Mouse (Mus musculus): ENCODE measurements around the gene Ahcyl2. TPM values are rescaled to one million over a fixed set of nuclear protein-coding genes. Genes with fewer than 3 reads are reported as not detected.
A peak's percentile ranks its signal among the peaks of the same experiment; 100 is the strongest.

Ahcyl2 gene
- polyA plus RNA-seq, 1 experiment from 2014 or later, result 18.0 TPM

DNA sequence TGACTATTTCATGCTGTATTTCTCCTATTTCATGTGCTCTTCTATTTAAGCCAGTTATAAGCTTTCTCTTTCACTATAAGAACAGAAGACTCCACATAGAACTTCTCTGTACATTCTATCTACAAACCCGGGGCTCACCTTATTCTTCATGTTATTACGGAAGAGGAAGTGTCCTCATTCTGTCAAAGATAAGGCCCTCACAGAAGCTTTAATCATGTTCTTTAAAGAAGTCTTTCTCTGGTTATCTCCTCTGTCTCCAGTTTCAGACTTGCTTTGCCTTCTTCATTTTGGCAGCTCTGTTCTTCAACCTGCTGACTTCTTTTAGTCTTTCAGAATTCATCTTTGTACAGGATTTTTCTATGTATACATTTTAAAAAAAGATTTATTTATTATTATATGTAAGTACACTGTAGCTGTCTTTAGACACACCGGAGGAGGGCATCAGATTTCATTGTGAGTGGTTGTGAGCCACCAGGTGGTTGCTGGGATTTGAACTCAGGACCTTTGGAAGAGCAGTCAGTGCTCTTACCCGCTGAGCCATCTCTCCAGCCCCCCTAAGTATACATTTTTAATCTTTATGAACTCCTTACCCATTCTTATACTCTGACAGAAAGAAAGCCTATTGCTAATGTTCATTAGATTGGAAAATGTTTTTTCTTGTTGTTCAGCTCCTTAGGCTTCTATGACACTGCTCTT lies 8.9 kb downstream of the Ahcyl2 start:
- Histone ChIP-seq H3K9me3 (ENCODE audit: control insufficient read depth, low read length) (no peaks in the 10 kb centered on the region), H3K4me3 (replicated peaks; ENCODE audit: low read depth, low read length) (no peak overlapping the region), H3K36me3 (ENCODE audit: control insufficient read depth, insufficient read depth, low read length) (no peaks in the 10 kb centered on the region), H3K4me2 (ENCODE audit: low read length) (no peak overlapping the region), H3K4me1 (ENCODE audit: control insufficient read depth, insufficient read depth, low read length) (0 out of 2 replicates have a peak, but pooled peaks cover 2% of the 10 kb centered on the region), H3K27ac (replicated peaks; ENCODE audit: low read depth, low read length) (no peak overlapping the region), H3K27me3 (ENCODE audit: control insufficient read depth, insufficient read depth, low read length) (no peaks in the 10 kb centered on the region), H3K9ac (replicated peaks; ENCODE audit: low read length) (no peak overlapping the region)
- ATAC-seq (ENCODE audit: low FRiP score, low TSS enrichment), result no peak
- no peak for DNase-seq
- WGBS, result 93% methylated on average over 4 of the region's 4 CpGs

DNA sequence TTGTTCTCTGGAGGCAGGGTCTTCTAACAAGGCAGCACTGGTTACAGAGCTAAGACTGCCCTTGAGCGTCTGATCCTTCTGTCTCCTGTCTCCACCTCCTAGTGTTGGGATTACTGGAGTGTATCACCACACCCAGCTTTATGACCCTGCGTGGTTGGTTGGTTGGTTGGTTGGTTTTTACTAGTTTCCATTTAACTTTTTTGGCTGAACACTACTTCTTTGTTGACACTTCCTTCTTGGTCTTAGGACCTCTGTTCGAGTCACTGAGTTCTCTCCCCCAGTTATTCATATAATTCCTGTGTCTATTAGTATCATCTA lies 9.4 kb downstream of the Ahcyl2 start:
- H3K4me1 ChIP-seq (ENCODE audit: control insufficient read depth, insufficient read depth, low read length), result 0 out of 2 replicates have a peak, but pooled peaks cover 2% of the 10 kb centered on the region
- 76% methylated on average over 3 of the region's 3 CpGs for WGBS
- H3K36me3 ChIP-seq (ENCODE audit: control insufficient read depth, insufficient read depth, low read length), result no peaks in the 10 kb centered on the region
- no peak overlapping the region for H3K4me3 ChIP-seq (replicated peaks; ENCODE audit: low read depth, low read length)
- no peaks in the 10 kb centered on the region for H3K9me3 ChIP-seq (ENCODE audit: control insufficient read depth, low read length)
- ATAC-seq (ENCODE audit: low FRiP score, low TSS enrichment), result no peak
- H3K4me2 ChIP-seq (ENCODE audit: low read length), result no peak overlapping the region
- H3K27me3 ChIP-seq (ENCODE audit: control insufficient read depth, insufficient read depth, low read length), result no peaks in the 10 kb centered on the region
- no peak overlapping the region for H3K27ac ChIP-seq (replicated peaks; ENCODE audit: low read depth, low read length)
- H3K9ac ChIP-seq (replicated peaks; ENCODE audit: low read length), result no peak overlapping the region
- no peak for DNase-seq

DNA sequence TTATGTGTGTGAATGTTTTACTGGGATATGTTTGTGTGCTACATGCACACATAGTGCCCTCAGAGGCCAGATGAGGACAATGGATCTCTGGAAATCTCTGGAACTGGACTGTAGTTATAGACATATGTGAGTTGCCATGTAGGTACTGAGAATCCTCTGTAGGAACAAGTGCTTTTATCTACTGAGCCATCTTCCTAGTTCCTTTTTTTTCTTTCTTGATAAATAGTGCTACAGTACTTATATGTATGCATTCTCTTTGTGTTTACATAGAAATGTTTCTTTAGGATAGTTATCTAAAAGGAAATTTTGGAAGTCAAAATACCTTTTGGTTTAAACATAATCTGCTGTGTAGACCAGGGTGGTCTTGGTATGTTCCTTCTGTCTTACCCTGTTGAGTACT lies 12.3 kb downstream of the Ahcyl2 start:
- Histone ChIP-seq H3K27ac (replicated peaks; ENCODE audit: low read depth, low read length) (no peak overlapping the region), H3K27me3 (ENCODE audit: control insufficient read depth, insufficient read depth, low read length) (no peaks in the 10 kb centered on the region), H3K36me3 (ENCODE audit: control insufficient read depth, insufficient read depth, low read length) (no peaks in the 10 kb centered on the region), H3K4me3 (replicated peaks; ENCODE audit: low read depth, low read length) (no peak overlapping the region), H3K4me1 (ENCODE audit: control insufficient read depth, insufficient read depth, low read length) (0 out of 2 replicates have a peak, but pooled peaks cover 2% of the 10 kb centered on the region), H3K4me2 (ENCODE audit: low read length) (no peak overlapping the region), H3K9ac (replicated peaks; ENCODE audit: low read length) (no peak overlapping the region), H3K9me3 (ENCODE audit: control insufficient read depth, low read length) (no peaks in the 10 kb centered on the region)
- no peak for DNase-seq
- no peak for ATAC-seq (ENCODE audit: low FRiP score, low TSS enrichment)

DNA sequence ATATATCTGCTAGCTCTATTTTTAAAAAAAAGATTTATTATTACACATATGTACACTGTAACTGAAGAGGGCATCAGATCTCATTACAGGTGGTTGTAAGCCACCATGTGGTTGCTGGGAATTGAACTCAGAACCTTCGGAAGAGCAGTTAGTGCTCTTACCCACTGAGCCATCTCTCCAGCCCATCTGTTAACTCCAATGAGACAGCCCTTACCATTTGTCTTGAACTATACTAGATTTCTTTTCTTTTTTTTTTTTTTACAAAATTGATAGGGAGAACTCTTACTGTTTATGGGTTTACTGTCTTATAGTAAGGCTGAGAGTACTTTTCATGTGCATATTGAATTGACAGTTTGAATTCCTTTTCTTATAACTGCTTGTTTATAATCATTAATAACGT lies 12.8 kb downstream of the Ahcyl2 start:
- Histone ChIP-seq H3K36me3 (ENCODE audit: control insufficient read depth, insufficient read depth, low read length) (no peaks in the 10 kb centered on the region), H3K4me1 (ENCODE audit: control insufficient read depth, insufficient read depth, low read length) (0 out of 2 replicates have a peak, but pooled peaks cover 1% of the 10 kb centered on the region), H3K27me3 (ENCODE audit: control insufficient read depth, insufficient read depth, low read length) (no peaks in the 10 kb centered on the region), H3K9ac (replicated peaks; ENCODE audit: low read length) (no peak overlapping the region), H3K27ac (replicated peaks; ENCODE audit: low read depth, low read length) (no peak overlapping the region), H3K4me2 (ENCODE audit: low read length) (no peak overlapping the region), H3K9me3 (ENCODE audit: control insufficient read depth, low read length) (no peaks in the 10 kb centered on the region), H3K4me3 (replicated peaks; ENCODE audit: low read depth, low read length) (no peak overlapping the region)
- 99% methylated on average over 2 of the region's 2 CpGs for WGBS
- ATAC-seq (ENCODE audit: low FRiP score, low TSS enrichment) (no peak), DNase-seq (no peak)

DNA sequence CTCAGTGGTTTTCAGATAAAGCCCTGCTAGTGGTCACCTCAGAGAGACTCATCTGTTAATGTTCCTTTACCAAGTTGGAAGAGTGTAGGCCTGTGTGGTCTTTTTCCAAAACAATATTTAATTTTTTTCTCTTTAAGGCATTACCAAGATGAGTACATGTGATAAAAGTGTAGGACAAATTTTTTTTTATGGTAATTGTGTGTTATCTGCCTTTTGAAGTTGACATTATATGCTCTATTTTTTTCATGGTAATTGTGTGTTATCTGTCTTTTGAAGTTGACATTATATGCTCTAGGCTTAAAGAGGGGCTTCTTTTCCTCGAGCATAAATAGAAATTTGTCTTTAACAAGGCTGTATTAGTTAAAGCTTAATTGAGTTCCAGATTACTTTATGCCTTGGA lies 14.4 kb downstream of the Ahcyl2 start:
- Histone ChIP-seq H3K4me1 (ENCODE audit: control insufficient read depth, insufficient read depth, low read length) (no peaks in the 10 kb centered on the region), H3K4me3 (replicated peaks; ENCODE audit: low read depth, low read length) (no peak overlapping the region), H3K36me3 (ENCODE audit: control insufficient read depth, insufficient read depth, low read length) (no peaks in the 10 kb centered on the region), H3K4me2 (ENCODE audit: low read length) (no peak overlapping the region), H3K9ac (replicated peaks; ENCODE audit: low read length) (no peak overlapping the region), H3K9me3 (ENCODE audit: control insufficient read depth, low read length) (no peaks in the 10 kb centered on the region), H3K27me3 (ENCODE audit: control insufficient read depth, insufficient read depth, low read length) (no peaks in the 10 kb centered on the region), H3K27ac (replicated peaks; ENCODE audit: low read depth, low read length) (no peak overlapping the region)
- no peak for DNase-seq
- no peak for ATAC-seq (ENCODE audit: low FRiP score, low TSS enrichment)
- WGBS, result 61% methylated on average over 1 of the region's 1 CpGs

DNA sequence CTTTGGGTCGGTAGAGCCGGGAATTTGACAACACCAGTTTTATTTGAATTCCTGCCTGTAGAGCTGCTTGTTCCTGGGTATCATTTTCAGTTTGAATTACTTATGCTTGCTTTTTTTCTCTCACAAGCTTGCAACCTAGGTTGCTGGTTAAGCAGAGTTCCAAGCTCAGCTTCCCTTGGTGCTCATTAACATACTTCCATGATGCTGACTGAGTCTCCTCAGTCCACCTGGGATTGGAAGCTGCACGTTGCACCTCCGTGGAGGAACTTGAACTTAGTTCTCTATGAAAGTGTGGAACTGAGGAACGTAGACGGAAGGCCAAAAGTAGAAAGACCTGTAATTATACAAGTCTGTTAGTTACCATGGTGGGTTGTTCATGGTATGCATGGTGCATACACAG lies 16.1 kb downstream of the Ahcyl2 start:
- H3K9me3 ChIP-seq (ENCODE audit: control insufficient read depth, low read length), result no peaks in the 10 kb centered on the region
- no peaks in the 10 kb centered on the region for H3K36me3 ChIP-seq (ENCODE audit: control insufficient read depth, insufficient read depth, low read length)
- peaks cover 4% of the 10 kb centered on the region; the same call in 1 of the 2 replicates for H3K4me1 ChIP-seq (ENCODE audit: control insufficient read depth, insufficient read depth, low read length)
- no peak overlapping the region for H3K4me2 ChIP-seq (ENCODE audit: low read length)
- no peak overlapping the region for H3K27ac ChIP-seq (replicated peaks; ENCODE audit: low read depth, low read length)
- no peak overlapping the region for H3K4me3 ChIP-seq (replicated peaks; ENCODE audit: low read depth, low read length)
- no peak overlapping the region for H3K9ac ChIP-seq (replicated peaks; ENCODE audit: low read length)
- no peaks in the 10 kb centered on the region for H3K27me3 ChIP-seq (ENCODE audit: control insufficient read depth, insufficient read depth, low read length)
- WGBS, result 90% methylated on average over 6 of the region's 6 CpGs
- DNase-seq (no peak), ATAC-seq (ENCODE audit: low FRiP score, low TSS enrichment) (no peak)

DNA sequence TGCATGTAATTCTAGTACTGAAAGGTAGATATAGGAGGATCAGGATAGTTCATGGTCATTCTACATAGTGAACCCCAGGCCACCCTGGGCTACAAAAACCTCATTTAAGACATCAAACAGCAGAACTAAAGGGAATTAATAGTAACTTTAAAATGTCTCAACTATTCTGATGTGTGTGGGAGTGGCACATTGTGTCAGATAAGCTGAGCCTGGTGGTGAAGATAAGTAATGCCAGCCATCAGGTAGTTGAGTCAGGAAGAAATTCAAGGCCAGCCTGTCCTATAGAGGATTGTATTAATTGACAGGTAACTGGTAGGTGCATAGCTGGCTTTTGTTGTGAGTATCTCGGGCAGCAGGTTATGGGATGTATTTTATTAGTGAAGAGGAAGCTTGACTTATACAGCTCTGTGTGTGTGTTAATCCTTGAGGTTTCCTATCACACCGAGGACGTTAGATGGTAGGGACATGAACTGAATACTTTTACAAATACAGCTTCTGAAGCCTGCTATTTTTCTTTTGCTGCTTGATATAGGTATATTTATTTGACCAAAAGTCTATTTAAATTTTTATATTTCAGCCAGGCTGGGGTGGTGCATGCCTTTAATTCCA lies 16.7 kb downstream of the Ahcyl2 start:
- H3K4me3 ChIP-seq (replicated peaks; ENCODE audit: low read depth, low read length), result no peak overlapping the region
- H3K9me3 ChIP-seq (ENCODE audit: control insufficient read depth, low read length), result no peaks in the 10 kb centered on the region
- H3K9ac ChIP-seq (replicated peaks; ENCODE audit: low read length), result no peak overlapping the region
- no peak overlapping the region for H3K27ac ChIP-seq (replicated peaks; ENCODE audit: low read depth, low read length)
- H3K4me1 ChIP-seq (ENCODE audit: control insufficient read depth, insufficient read depth, low read length), result peaks cover 6% of the 10 kb centered on the region; the same call in 1 of the 2 replicates
- no peak overlapping the region for H3K4me2 ChIP-seq (ENCODE audit: low read length)
- H3K27me3 ChIP-seq (ENCODE audit: control insufficient read depth, insufficient read depth, low read length), result no peaks in the 10 kb centered on the region
- ATAC-seq (ENCODE audit: low FRiP score, low TSS enrichment) (no peak), DNase-seq (no peak)
- H3K36me3 ChIP-seq (ENCODE audit: control insufficient read depth, insufficient read depth, low read length), result no peaks in the 10 kb centered on the region
- 91% methylated on average over 3 of the region's 3 CpGs for WGBS

DNA sequence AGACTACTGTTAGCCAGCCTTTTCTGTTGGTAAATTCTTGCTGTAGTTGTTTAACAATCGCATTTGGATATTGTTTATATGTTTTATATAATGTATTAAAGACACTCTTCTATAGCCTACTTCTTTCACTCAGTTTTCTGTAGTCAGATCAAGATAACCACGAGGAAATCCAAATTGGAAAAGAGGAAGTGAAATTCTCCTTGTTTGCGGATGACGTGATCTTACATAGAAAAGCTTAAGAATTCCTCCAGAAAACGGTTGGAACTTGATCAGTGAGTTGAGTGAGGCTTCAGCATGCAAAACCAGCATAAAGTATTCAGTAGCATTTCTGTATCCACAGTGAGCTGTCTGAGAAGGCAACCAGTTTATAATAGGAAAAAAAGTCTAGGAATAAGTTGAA lies 17.9 kb downstream of the Ahcyl2 start:
- no peak overlapping the region for H3K4me3 ChIP-seq (replicated peaks; ENCODE audit: low read depth, low read length)
- ATAC-seq (ENCODE audit: low FRiP score, low TSS enrichment) (no peak), DNase-seq (no peak)
- H3K9ac ChIP-seq (replicated peaks; ENCODE audit: low read length), result no peak overlapping the region
- no peak overlapping the region for H3K4me2 ChIP-seq (ENCODE audit: low read length)
- H3K9me3 ChIP-seq (ENCODE audit: control insufficient read depth, low read length), result no peaks in the 10 kb centered on the region
- H3K27me3 ChIP-seq (ENCODE audit: control insufficient read depth, insufficient read depth, low read length), result no peaks in the 10 kb centered on the region
- H3K36me3 ChIP-seq (ENCODE audit: control insufficient read depth, insufficient read depth, low read length), result no peaks in the 10 kb centered on the region
- H3K4me1 ChIP-seq (ENCODE audit: control insufficient read depth, insufficient read depth, low read length), result peaks cover 6% of the 10 kb centered on the region; the same call in 1 of the 2 replicates
- no peak overlapping the region for H3K27ac ChIP-seq (replicated peaks; ENCODE audit: low read depth, low read length)
- 88% methylated on average over 5 of the region's 5 CpGs for WGBS

DNA sequence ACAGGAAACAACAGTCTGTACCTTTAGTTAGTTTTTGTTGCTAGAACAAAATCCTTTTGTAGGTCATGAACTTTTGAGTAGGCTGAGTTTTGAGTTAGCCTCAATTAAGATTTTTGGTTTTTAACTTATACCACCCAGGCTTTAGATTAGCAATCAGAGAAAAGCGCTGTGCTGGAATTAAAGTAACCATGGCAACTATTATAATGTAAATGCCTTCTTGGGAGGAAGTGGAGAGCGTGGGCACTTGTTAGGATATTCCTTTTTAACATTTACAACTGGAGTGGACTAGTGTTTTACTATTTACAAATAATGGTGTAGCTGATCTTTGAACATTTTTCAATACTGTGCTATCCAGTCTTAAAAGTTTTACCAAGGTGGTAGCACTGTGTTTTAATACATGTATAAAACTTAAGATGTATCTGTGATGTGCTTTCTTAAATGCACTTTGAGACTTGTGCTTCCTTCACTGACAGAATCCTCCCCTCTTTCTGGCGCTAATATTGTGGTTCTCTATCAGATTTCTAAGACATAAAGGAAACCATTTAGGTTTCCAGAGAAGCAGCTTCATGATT lies 21.1 kb downstream of the Ahcyl2 start:
- no peak overlapping the region for H3K4me2 ChIP-seq (ENCODE audit: low read length)
- no peaks in the 10 kb centered on the region for H3K27me3 ChIP-seq (ENCODE audit: control insufficient read depth, insufficient read depth, low read length)
- peak; percentile 55 for DNase-seq

More for the DNA sequence above, 21.1 kb downstream of the Ahcyl2 start:
- ATAC-seq (ENCODE audit: low FRiP score, low TSS enrichment), result no peak
- Histone ChIP-seq H3K4me1 (ENCODE audit: control insufficient read depth, insufficient read depth, low read length) (peaks cover 6% of the 10 kb centered on the region; the same call in 1 of the 2 replicates), H3K9ac (replicated peaks; ENCODE audit: low read length) (no peak overlapping the region), H3K27ac (replicated peaks; ENCODE audit: low read depth, low read length) (no peak overlapping the region), H3K9me3 (ENCODE audit: control insufficient read depth, low read length) (no peaks in the 10 kb centered on the region), H3K4me3 (replicated peaks; ENCODE audit: low read depth, low read length) (no peak overlapping the region), H3K36me3 (ENCODE audit: control insufficient read depth, insufficient read depth, low read length) (no peaks in the 10 kb centered on the region)
- 11% methylated on average over 3 of the region's 3 CpGs for WGBS
